Mouse (Mus musculus): ENCODE measurements around the gene Wdtc1.

DNA sequence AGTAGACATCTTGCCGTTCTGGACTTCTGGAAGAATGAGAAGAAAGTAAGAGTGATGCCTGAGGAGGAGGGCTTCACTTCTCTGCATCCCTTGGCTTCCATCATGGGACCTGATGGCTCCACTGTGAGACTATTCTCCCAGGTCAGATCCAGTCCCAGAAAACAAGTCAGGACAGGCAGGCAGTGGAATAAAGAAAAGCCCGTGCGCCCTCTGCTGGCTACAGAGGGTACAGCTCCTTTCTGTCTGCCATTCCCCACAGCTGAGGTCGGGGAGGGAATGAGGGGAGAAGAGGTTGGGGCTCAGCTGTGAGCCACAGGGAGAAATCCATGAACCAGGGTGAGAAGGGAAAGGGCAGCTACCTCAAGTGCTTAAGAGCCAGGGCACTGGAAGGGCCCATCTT lies 51.5 kb downstream of the Wdtc1 start:
- TF ChIP-seq USF1 (IDR thresholded peaks at IDR 0.05; ENCODE audit: low read depth, low read length), result no peak
- no peak for TF ChIP-seq E2F4 (IDR thresholded peaks at IDR 0.05; ENCODE audit: insufficient replicate concordance, low read depth, low read length)
- no peak for TF ChIP-seq RCOR1 (conservative IDR thresholded peaks at IDR 0.05; ENCODE audit: low read depth, low read length)
- no peak for TF ChIP-seq EP300 (IDR thresholded peaks at IDR 0.05; ENCODE audit: low read length)
- no peak for TF ChIP-seq POLR2A (IDR thresholded peaks at IDR 0.05; ENCODE audit: low read depth, low read length)
- no peak for TF ChIP-seq MAZ (IDR thresholded peaks at IDR 0.05; ENCODE audit: low read depth, low read length)
- no peak for TF ChIP-seq MAFK (IDR thresholded peaks at IDR 0.05; ENCODE audit: insufficient replicate concordance, low read length)
- TF ChIP-seq TBP (conservative IDR thresholded peaks at IDR 0.05; ENCODE audit: low read depth, low read length), result no peak
- TF ChIP-seq BHLHE40 (IDR thresholded peaks at IDR 0.05; ENCODE audit: low read depth, low read length), result no peak
